Comparison of ENCODE assay signal across 8 mouse cellular contexts in genomic region chr11:95686031-95686430, GRCm38 (mm10). TPM values are rescaled to one million over a fixed set of nuclear protein-coding genes. Genes with fewer than 3 reads are reported as not detected.
DNase-seq lines count a peak whose midpoint lies in the region; ATAC-seq lines count a peak whose summit lies in the region.

No protein-coding gene starts in this region.

- no peaks in the 10 kb centered on the region for H3K27me3 ChIP-seq in intestine, embryonic 14.5 days (replicated peaks; ENCODE audit: control insufficient read depth, insufficient read depth, low read length)
- no peaks in the 10 kb centered on the region for H3K27me3 ChIP-seq in intestine, embryonic 16.5 days (replicated peaks; ENCODE audit: control insufficient read depth, insufficient read depth, low read length)

- peak; percentile 65; the same call in 1 of the 2 replicates for ATAC-seq in intestine, embryonic 14.5 days (replicated peaks; ENCODE audit: low FRiP score, low TSS enrichment, low read depth)
- no peak for ATAC-seq in intestine, embryonic 16.5 days
- peak; percentile 60 for ATAC-seq in megakaryocyte progenitor cell, adult 5-6 weeks (replicated peaks; ENCODE audit: poor library complexity)

- no peak overlapping the region for H3K4me2 ChIP-seq in intestine, embryonic 14.5 days (ENCODE audit: low read length)
- no peak overlapping the region for H3K4me2 ChIP-seq in intestine, embryonic 16.5 days (ENCODE audit: low read depth, low read length)

- no peak overlapping the region for H3K4me3 ChIP-seq in intestine, embryonic 14.5 days (ENCODE audit: low read depth, low read length)
- H3K4me3 ChIP-seq in intestine, embryonic 16.5 days (ENCODE audit: low read length), result no peak overlapping the region

- no peak overlapping the region for H3K27ac ChIP-seq in intestine, embryonic 14.5 days (ENCODE audit: low read depth)
- H3K27ac ChIP-seq in intestine, embryonic 16.5 days (ENCODE audit: low read length), result no peak overlapping the region

- peak; percentile 85 for DNase-seq in intestine, embryonic 14.5 days (ENCODE audit: low spot score)
- DNase-seq in c-Kit-negative CD71-positive TER-119-positive erythroid progenitor cells, embryonic 14.5 days (ENCODE audit: low read depth, low spot score), result peak; percentile 55
- DNase-seq in fibroblast of lung, adult 2 months (ENCODE audit: low read depth), result peak; percentile 44
- DNase-seq in heart, postnatal 4 days, result peak; percentile 82
- DNase-seq in layer of hippocampus, postnatal 25 days (ENCODE audit: extremely low spot score in 1 of 2, low spot score in 1 of 2), result peak; percentile 55 to 71
- DNase-seq in spleen, postnatal 10 days (ENCODE audit: low spot score in 2 of 2), result peak; percentile 70 to 79

- peaks cover 4% of the 10 kb centered on the region; the same call in 1 of the 2 replicates for H3K4me1 ChIP-seq in intestine, embryonic 14.5 days (replicated peaks; ENCODE audit: control insufficient read depth, insufficient read depth, low read length)
- H3K4me1 ChIP-seq in intestine, embryonic 16.5 days (ENCODE audit: control insufficient read depth, insufficient read depth, low read length), result peaks cover 14% of the 10 kb centered on the region

- WGBS in intestine, embryonic 14.5 days, result 4% methylated on average over 4 of the region's 4 CpGs
- WGBS in intestine, embryonic 16.5 days, result 3% methylated on average over 4 of the region's 4 CpGs

- H3K9me3 ChIP-seq in intestine, embryonic 14.5 days (ENCODE audit: control insufficient read depth, low read length), result no peaks in the 10 kb centered on the region
- H3K9me3 ChIP-seq in intestine, embryonic 16.5 days (ENCODE audit: control insufficient read depth, low read length), result no peaks in the 10 kb centered on the region

- H3K9ac ChIP-seq in intestine, embryonic 14.5 days (ENCODE audit: low read length), result no peak overlapping the region
- H3K9ac ChIP-seq in intestine, embryonic 16.5 days (ENCODE audit: low read depth, low read length), result no peak overlapping the region

- H3K36me3 ChIP-seq in intestine, embryonic 14.5 days (ENCODE audit: control insufficient read depth, insufficient read depth, low read length), result peaks cover 9% of the 10 kb centered on the region
- H3K36me3 ChIP-seq in intestine, embryonic 16.5 days (ENCODE audit: control insufficient read depth, insufficient read depth, low read length), result no peaks in the 10 kb centered on the region

RNA-seq across cellular contexts. Expression of gene Phb, which starts 19.3 kb away (rescaled TPM):
- 300 and 305 TPM in 2 replicates for polyA plus RNA-seq in intestine, embryonic 14.5 days (2014; fragmentation: Nextera tagmentation; extraction: Ambion mirVana)
- 309 and 324 TPM in 2 replicates for polyA plus RNA-seq in intestine, embryonic 16.5 days (2015; fragmentation: Nextera tagmentation; extraction: Ambion mirVana)
- total RNA-seq in heart, postnatal 4 days (2021), result 100 to 1,000 TPM; 304 to 319 TPM
- total RNA-seq in layer of hippocampus, postnatal 25 days (2021), result 100 to 1,000 TPM in 1 of 2 experiments, 10 to 100 TPM in 1; 94.5 to 106 TPM
- 82.1 and 87.0 TPM in 2 replicates for total RNA-seq in megakaryocyte progenitor cell, adult 5-6 weeks (2015)
- total RNA-seq in megakaryocyte progenitor cell, adult 5-6 weeks (2017), result 119 and 128 TPM in 2 replicates

RNA-seq across cellular contexts. Expression of gene Zfp652, which starts 26.4 kb away (rescaled TPM):
- polyA plus RNA-seq in intestine, embryonic 14.5 days (2014; fragmentation: Nextera tagmentation; extraction: Ambion mirVana), result 9.2 and 9.9 TPM in 2 replicates
- polyA plus RNA-seq in intestine, embryonic 16.5 days (2015; fragmentation: Nextera tagmentation; extraction: Ambion mirVana), result 14.7 and 16.8 TPM in 2 replicates
- total RNA-seq in heart, postnatal 4 days (2021), result 10 to 100 TPM; 42.8 to 48.2 TPM
- total RNA-seq in layer of hippocampus, postnatal 25 days (2021), result 10 to 100 TPM; 43.8 to 51.8 TPM
- total RNA-seq in megakaryocyte progenitor cell, adult 5-6 weeks (2015), result 30.1 and 37.2 TPM in 2 replicates
- total RNA-seq in megakaryocyte progenitor cell, adult 5-6 weeks (2017), result 20.9 and 29.1 TPM in 2 replicates

RNA-seq across cellular contexts. Expression of gene B130006D01Rik, which starts 37.4 kb away (rescaled TPM):
- 1.1 and 2.0 TPM in 2 replicates for polyA plus RNA-seq in intestine, embryonic 14.5 days (2014; fragmentation: Nextera tagmentation; extraction: Ambion mirVana)
- 0.78 and 0.92 TPM in 2 replicates for polyA plus RNA-seq in intestine, embryonic 16.5 days (2015; fragmentation: Nextera tagmentation; extraction: Ambion mirVana)
- total RNA-seq in heart, postnatal 4 days (2021), result 1 to 10 TPM in 1 of 2 experiments, under 1 TPM in 1; 0.57 to 1.1 TPM
- total RNA-seq in layer of hippocampus, postnatal 25 days (2021), result 1 to 10 TPM in 1 of 2 experiments, under 1 TPM in 1; 0.69 to 2.0 TPM
- 2.1 and 2.5 TPM in 2 replicates for total RNA-seq in megakaryocyte progenitor cell, adult 5-6 weeks (2015)
- total RNA-seq in megakaryocyte progenitor cell, adult 5-6 weeks (2017), result 1.2 and 1.9 TPM in 2 replicates
